Mouse (Mus musculus) heart, adult 18-20 months (tissue): ENCODE measurements around the gene Higd1c. TPM values are rescaled to one million over a fixed set of nuclear protein-coding genes. Genes with fewer than 3 reads are reported as not detected.
"Not testable (repeated sequence)": the region's sequence is repeated elsewhere in the genome, so short reads cannot be mapped to it uniquely, and the experiment has no call there.

Source experiments
- DNase-seq, 2 experiments: peaks; one replicate each; pipeline ENCODE4 v3.0.0; 2021 to 2022; ENCODE audit warnings: mixed read lengths in 1 of 2
- total RNA-seq, 2 experiments: library from RNA; stranded (reverse); gene quantifications; 2 replicates each; pipeline ENCODE4 v1.2.3; 2021

The Higd1c gene
- total RNA-seq, 2 experiments from 2014 or later: not detected

DNA sequence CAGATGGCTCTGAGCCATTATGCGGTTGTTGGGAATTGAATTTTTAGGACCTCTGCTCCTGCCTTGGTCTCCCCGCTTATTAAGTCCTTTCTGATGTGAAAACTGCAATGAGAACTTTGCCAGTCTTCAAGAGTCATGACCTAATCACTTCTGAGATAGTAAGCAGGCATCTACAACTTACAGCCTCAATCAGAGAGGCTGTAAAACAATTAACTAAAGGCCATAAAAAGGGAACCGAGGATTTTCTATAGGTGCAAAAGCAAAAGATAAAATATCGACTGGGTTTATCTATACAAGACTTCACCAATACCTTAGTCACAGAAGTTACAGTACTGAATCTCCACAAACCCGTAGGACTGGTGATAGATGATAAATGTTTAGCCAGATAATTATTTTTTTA lies 8.5 kb upstream of the Higd1c start:
- DNase-seq: no peak

DNA sequence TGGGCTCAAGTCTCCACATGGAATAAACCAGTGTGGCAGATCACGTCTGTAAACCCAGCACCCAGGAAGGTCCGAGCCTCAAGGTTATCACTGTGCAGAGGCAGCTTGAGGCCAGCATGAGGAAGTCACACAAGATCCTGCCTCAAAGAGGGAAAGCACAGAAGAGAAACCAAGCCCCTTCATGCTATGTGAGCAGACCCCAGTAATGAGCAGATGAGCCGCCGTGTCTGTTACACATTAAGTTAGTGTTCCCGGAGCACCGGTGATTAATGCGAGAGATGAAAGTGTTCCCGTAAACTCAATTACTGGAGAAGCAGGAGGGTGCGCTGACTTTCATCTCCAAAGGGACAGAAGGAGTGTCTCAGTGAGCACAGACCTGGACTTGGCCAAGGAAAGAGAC lies 1.6 kb downstream of the Higd1c start:
- DNase-seq: not testable (repeated sequence)

DNA sequence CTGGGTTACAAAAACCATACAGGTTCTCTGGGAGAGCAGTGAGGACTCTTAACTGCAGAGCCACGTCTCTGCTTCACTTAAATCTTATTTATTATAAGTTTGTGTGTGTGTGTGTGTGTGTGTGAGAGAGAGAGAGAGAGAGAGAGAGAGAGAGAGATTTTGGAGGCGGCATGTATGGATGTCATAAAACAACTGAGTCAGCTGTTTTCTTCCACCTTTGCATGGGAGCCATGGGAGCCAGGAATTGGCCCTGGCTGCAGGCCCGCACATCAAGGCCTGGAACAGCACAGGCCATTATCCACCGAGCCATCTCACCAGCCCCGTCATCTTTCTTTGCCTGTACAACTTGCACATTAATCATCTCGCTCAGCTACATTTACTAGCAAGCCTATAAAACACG lies 2.8 kb downstream of the Higd1c start:
- DNase-seq: no peak

DNA sequence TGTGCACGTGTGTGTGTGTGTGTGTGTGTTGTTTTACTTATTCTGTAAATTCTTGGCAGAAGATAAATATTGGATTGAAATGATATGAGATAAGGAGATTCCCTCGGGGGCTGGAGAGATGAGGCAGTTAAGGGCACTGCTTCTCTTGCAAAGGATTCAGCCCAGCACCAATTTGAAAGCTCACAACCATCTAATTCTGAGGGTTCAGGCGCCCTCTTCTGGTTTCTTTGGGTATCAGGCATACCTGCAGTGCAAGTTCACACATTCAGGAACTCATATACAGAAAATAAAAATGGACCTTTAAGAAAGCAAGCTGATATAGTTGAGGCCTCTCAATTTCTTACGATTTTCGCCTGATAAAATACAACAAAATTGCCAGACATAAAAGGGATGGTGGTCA lies 10.7 kb downstream of the Higd1c start:
- peak; percentile 53 to 77 for DNase-seq

DNA sequence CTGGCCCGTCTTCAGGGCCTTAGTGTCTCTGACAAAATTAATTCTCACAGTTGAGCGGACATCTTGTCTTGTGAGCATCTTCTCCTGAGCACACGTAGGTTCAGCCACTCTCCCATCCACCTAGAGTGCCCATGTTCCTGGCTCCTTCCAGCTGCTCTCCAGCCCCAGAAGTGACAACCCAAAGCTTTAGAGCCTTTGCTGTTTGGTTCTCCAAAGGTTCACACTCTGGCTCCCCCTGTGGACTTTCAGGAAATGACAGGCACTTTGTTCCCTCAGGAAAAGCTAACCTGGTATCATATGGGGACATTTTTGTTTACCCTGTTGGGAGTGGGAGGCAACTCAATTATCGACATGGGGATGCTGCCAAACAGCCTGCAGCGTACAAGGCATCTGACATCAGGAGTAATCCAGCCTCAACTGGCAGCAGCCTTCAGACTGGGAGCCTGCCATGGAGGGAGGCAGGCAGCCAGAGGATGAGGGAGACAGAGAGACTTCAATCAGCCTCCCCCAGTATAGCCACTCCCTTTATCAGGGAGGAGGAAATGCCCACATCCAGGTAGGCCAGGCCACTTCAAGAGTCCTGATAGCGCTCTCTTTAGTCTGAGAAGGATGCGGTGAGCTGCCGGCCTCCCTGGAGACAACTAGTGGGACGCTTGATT lies 13.6 kb downstream of the Higd1c start:
- DNase-seq: peak; percentile 8 to 15

DNA sequence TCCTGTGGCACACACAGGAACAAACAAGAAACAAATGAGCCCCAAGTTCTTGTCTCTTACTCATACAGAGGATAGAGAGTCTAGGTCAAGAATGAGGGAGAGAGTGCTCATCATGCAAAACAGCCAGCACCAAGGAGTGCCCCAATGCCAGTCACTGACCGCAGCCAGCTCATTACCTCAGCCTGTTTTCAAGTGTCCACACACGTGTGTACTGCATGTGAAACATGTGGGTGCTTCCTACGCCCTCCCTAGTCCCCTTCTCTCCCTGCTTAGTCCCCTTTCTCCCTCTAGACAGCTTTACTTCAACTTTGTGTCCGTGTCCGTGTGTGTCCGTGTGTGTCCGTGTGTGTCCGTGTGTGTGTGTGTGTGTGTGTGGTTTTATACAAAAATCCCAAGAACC lies 15.3 kb downstream of the Higd1c start:
- DNase-seq: no peak

DNA sequence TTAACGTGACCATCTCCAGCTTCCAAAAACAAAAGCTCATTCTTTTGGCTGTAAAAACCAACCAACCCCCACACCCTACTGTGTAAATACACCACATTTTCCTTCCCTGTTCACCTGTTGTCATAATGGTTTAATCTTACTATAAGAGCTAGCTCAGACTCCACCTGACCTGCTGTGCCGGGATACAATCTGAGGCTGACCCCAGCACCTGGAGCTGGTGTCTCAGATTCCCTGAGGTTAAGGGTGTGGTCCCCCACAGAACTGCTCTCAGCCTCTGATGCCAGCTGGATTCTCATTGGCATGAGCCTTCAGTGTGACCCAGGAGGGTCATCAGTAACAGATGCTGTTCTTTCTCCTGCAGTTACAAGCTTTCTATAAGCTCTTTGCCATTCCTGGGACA lies 15.8 kb downstream of the Higd1c start:
- no peak for DNase-seq

DNA sequence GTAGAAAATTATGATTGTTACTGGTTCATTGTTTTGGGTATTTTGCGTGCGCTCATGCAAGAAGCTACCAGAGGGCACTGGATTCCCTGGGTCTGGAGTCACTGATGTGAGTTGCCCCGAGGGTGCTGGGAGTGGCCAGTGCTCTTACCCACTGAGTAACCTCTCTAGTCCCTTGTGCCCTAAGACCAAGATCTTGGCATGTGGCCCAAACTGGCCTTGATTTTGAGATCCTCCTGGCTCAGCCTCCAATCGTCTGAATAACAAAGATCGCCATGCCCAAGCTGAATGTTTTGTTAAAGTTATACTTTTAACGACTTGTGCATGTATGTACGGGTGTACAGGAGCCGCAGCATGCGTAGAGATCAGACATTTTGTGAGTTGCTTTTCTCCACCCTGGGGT lies 21.4 kb downstream of the Higd1c start:
- DNase-seq: no peak

DNA sequence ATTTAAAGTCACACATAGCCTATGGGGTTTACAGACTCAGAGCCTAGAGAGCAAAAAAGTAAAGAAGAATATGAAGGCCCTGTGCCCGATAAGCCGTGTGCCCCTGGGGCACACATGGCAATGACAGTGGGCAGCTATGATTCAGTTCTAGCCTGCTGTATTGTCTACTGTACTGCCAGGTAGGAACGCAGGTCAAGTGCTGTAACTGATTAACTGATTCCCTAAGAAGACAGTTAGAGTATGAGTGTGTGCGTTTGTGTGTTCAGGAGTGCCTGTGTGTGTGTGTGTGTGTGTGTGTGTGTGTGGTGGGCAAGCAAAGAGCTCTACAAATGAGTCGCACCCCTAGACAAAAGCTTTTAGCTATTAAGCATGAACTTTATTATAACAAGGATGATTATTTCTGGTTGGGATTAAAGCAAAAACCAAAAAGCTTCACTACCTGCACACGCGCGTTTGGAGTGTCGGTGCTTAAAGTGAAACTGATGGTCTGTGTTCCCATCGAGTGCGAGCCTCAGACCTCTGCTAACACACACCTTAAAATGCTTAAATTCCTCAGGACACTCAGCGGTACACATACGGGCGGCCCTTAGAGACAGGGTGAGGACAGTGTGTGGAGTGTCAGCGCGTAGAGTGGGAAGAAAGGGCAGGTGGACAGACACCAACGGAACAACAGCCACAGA lies 23.3 kb downstream of the Higd1c start:
- DNase-seq: no peak

DNA sequence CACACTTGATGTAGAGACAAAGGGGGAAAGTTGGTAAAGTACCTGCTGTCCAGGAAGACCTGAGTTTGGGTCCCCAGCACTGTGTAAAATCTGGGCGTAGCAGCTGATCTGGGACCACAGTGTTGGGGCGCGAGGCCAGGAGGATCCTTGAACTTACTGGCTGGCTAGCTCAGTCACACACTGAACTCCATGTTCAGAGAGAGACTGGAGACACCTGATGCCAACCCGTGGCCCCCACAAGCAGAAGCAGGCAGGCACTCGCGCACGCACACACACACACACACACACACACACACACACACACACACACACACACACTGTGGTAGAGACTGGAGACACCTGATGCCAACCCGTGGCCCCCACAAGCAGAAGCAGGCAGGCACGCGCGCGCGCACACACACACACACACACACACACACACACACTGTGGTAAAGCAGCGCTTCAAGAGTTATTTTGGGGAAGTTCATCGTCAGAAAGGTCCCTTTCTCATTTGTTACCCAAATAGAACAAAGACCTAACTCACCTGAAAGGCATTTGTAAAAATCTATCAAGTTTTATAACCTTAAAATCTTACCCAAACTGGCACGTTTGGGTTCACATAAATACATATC lies 24.0 kb downstream of the Higd1c start:
- no peak for DNase-seq

DNA sequence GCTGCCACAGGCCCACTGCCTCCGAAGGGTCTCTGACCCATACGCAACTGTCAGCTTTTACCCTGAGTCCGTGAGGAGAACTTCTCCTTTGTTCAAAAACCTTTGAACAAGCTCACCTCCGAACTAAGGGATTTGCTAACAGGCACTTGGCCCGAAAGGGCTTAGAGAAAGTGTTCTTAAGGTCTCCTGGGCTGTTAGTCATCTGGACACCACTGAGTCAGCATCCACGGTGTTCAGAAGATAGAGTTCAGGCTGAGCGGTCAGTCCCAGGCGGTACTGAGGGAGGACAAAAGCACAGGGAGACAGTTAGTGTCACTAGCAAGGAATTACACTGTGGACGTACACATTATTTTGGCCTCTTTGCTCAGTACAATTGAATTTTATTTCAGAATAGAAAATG lies 24.5 kb downstream of the Higd1c start:
- no peak for DNase-seq

DNA sequence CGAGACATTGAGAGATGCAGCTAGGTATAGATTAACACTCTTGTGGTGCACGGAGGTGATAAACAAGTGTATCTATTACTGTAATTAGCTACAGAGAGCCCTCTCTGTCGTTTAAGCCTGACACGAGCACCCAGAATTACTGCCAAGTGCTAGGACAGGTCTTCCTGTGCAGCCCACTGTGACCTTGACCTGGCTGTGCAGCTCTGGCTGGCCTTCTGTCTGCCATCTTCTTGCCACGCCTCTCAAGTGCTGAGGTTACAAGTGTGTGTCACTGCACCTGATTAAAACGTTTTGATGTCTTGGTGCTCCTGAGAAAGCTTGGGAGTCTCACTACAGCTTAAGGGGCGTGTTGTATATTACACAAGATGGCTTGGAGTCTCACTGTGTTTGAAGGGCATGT lies 26.7 kb downstream of the Higd1c start:
- DNase-seq: no peak

DNA sequence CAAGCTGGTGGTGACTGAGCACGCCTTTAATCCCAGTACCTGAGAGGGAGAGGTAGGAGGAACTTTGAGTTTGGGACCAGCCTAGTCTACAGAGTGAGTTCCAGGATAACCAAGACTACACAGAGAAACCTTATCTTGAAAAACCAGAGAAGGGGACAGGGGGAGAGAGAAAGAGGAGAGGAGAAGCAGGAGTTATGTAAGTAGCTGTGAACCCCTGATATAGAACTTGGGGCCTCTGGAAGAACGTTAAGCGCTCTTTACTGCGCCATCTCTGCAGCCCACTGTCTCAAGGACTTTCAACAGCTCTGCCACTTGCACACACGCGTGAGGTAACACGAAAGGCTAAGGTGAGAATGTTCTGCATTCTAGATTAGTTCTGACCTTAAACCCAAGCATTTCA lies 27.3 kb downstream of the Higd1c start:
- no peak for DNase-seq

DNA sequence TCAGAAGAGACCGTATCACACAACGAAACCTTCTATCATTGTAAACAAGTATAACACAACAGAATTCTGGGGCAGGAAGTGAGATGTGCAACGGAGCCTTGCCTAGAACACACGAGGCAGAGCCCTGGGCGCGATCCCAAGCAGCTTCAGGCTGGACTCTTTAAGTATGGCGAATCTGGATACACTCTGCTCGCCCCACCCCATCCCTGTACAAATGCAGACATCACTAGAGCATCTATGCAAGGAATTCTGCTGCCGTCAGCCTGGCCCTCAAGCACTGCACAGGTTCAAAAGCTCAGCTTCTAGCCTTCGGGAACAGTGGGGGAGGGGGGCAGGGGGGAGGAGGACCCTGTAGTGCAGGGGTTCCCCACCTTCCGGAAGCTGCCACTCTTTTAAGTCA lies 28.7 kb downstream of the Higd1c start:
- no peak for DNase-seq

DNA sequence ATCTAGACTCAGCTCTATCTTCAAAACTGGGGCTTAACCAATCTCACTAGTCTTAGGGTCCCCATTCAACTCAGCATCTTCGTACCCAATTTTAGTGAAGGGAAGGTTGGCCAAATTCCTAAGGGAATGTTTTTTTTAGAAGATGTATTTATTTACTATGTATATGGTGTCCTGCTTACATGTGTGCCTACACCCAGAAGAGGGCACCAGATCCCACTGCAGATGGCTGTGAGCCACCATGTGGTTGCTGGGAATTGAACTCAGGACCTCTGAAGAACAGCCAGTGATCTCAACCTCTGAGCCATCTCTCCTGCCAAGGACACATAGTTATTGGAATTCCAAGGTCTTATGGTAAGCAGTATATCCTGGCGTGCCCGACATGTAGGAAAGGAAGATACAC lies 31.2 kb downstream of the Higd1c start:
- DNase-seq: no peak

DNA sequence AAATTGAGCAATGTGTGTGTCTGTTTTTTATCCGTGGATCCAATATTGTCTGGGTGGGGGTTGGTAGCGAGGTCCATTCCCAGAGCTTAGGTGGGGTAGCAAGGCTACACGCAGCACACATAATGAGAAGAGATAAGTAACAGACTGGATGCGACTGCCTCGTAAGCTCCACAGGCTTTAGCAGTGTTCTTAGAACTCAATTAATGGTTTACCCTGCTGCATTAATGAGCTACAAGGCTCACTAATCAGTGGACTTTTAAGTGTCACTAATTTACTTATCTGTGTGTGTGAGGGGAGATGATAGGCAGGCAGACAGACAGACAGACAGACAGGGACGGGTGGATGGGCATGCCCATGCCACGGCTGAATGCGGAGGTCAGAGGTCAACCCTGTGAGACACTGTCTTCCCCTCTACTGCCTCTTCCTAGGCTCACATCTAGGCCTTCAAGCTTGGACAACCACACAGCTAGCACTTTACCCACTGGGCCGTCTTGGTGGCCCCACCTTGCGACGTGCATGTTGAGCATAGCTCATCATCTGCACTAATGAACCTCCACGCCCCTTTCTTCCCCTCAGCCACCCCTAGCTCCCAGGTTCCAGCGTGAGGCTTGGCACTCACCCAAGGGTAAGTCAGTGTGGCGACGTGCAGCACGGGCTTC lies 36.4 kb downstream of the Higd1c start:
- DNase-seq: no peak

DNA sequence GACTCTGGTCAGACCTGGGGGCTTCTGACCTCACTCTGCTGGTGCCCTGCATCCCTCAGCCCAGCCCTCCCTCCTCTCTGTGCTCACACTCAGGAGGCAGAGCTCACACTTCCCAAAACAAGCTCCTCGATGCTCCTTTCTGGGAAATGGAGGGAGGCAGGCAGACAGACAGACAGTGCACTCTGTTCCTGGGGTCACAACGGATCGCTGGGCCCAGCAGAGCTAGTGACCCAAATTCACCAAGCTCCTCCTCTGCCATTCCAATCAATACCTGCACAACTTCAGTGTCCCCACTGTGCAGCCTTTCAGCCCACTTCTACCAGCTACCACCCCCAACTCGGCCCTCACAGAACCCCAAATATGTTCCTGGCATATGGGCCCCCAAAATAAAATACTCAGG lies 37.5 kb downstream of the Higd1c start:
- DNase-seq: no peak

DNA sequence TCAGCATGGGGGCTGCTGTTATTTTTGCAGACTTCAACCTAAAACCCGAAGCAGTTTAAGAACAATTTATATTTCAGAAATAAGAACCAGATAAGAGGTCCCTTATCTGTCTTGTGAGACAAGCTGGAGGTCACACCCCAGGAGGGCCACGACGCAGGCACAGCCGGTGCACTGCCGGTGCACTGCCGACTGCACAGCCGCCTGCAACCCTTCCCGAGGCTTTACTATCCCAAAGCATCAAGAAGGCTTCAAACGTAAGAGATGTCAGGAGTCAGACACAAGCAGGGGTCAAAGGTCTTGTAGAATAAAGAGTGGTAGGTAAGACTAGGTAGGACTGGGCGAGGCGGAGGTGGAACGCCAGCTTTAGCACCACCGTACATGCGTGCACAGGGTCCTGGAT lies 38.0 kb downstream of the Higd1c start:
- DNase-seq: no peak

DNA sequence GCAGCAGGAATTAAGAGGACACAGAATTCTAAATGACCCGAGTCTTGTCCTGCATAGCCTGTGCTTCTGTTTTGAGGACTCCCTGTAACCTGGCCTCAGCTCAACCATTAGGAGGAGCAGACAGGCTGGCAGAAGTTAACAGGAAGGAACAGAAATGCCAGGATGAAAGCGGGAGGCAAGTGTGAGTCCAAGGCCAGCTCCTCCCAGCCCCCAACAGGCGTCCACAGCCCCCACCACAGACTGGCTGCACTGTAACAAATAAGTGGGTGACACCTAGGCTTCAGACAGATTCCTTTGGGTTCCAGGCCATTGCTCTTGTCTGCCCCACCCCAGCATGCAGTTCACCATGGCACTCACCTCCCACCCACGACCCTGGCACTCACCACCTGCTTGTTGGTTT lies 38.5 kb downstream of the Higd1c start:
- no peak for DNase-seq

DNA sequence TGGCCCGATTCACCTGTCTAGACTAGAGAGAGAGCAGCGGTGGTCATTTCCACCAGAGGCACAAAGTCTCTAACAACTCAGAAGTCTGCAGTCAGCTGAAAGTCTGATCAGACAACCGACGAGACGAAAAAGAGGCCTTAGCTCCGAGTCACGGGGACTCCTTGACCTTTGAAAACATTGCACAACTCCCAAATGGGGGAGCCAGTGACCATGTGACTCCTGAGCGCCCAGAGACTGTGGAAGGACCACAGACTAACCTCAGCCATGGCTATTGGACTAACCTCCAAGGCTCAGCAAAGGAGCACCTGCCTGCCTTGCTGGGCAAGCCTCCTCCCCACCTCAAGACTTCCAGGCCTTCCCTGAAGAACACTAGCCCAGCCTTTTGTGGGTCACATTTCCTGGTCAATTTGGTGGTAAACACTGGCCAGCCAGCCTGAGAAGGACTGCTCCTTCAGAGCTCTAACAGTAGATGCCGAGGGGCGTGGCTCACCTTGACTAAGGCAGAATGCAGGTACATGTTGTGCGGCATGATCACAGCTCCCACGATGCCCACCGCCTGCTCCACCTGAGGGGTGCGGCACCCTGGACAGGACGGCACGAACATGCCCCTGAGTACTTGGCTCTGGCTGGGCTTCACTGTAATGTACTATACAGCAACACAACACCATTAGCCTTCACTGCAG lies 39.1 kb downstream of the Higd1c start:
- no peak for DNase-seq

DNA sequence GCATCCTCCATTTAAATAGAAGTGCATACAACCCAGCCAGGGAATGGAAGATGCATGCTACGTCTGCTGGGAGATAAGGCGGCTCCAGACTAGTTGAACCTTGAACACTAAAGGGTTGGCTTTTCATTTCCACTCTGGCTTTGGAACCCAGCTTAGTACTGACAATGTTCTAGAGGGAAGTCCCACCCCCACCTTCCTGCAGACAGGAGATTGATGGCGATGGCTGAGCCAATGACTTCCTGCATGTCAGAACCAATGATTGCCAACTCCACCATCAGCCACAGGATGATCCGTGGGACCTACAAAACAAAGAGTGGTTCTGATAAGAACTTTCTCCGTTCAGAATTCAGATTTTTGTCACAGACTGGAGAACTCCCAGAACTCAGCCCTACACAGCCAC lies 41.7 kb downstream of the Higd1c start:
- no peak for DNase-seq

DNA sequence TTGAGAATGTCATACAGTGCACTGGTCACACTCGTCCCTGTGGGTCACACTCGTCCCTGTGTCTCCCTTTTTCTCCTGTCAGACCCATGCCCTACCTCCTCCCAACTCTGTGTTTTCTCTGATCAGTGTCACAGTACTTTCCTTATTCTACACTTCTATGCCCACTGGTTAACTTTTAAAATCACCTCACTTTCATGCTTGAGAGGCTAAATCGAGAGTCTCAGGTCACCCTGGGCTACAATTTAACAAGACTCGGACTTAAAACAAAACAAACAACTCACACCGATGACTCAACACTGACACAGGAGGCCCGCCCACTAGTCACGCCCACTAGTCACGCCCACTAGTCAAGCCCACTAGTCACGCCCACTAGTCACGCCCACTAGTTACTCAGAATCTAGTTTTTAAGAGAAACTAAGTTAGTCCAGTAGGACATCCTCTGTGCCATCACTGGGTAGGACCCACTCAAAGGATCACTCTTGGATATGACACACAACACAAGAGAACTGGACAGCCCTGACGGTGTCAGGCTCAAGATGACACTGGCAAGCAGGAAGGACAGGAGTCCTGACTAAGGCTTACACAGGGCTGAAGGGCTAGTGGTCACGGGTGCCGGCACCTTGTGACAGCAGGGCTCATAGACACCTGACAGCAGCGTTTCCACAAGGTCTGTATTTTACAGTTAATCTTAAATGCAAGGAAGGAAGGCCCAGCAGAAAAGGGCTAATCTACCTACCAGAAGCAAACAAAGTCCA lies 46.8 kb downstream of the Higd1c start:
- DNase-seq: no peak
